Mouse (Mus musculus): ENCODE measurements around the gene Foxa1.

The Foxa1 gene

DNA sequence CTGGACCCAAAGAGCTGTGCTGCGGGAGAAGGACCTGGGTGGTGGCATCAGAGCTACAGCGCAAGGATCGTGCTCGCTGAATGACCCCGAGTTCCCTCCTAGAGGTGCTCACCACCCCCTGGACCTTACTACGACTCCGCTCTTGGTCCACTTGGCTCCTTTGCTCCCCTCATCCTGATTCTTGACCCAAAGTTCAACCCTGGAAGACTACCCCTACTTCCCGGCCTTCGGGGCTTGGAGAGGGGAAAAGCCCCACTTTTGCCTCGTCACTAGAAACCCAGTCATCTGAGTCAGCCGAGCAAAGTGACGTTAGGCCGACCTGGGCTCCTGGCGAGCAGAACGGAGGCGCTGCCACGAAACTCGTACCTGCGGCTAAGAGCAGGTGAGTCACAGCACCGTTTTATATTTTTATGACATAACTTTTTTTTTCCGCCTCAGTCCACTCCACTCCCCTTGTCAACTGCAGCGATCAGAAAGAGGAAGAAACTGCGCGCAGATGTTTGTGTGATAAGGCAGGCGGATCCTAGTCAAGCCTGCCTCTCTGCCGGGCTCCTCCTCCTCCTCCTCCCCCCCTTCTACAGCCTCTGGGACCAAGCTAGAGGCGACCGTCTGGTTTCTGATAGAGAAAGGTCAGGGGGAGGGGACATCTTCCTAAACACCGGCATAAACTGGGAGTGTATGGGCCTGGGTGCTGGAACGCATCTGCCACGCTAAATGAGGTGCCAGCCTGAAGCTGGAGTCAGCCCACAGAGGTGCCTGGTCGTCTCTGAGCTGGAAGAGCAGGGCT, at the start of gene Foxa1:
TSS of gene Foxa1 (minus strand) at position 502 of the 787 bp plus-strand sequence.
- DNase-seq (ENCODE audit: low read depth, low spot score): no peak

DNA sequence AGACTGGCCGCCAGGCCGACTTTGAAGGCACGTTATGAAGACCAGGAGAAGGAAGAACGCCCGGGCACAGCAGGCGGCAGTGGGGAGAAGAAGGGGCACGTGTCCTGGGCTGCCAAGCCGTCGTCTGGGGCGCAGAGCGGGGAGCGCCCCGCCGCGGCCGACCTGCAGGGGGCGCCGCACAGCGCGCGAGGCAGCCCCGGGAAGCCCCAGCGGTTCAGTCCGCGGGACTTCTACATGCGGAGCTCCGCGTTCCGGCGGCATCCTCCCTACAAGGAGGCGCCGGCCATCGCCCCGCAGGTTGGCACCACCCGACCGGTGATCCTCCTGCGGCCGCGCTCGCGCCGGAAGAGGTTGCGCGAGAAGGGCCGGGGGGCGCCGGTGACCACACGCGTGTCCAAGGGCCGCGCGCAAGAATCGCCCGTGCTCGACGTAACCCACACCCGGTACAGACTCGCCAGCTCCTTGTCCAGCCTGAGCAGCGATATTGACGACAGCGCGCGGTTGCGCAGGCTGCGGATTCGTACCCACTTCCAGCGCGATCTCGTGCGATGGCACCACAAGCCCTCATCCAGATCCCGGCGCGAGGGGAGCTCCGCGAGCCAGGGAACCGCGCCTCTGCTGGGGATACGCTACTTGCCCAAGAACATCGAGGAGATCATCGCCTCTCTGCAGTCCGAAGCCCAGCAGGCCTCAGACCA, 29.4 kb upstream of the Foxa1 start:
- peak; percentile 53 for DNase-seq (ENCODE audit: low read depth, low spot score)

DNA sequence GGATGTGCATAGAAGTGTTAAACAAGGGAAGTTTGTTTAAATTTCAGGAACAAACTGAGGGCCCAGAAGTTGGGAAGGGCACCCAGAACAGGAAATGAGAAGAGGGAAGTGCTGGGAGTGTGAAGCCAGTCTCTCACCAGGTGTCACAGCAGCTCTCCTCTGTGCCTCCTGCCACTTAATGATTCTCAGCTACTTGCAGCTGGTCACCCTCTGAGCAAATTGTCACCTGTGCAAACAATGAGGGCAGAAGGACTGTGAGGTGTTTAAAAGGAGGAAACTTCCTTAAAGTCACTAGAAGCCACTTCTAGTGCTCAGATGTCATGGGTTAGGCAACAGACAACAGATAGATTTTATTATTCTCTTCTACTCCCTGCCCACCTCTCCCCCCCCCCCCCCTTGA, 25.7 kb upstream of the Foxa1 start:
- DNase-seq (ENCODE audit: low read depth, low spot score): no peak

DNA sequence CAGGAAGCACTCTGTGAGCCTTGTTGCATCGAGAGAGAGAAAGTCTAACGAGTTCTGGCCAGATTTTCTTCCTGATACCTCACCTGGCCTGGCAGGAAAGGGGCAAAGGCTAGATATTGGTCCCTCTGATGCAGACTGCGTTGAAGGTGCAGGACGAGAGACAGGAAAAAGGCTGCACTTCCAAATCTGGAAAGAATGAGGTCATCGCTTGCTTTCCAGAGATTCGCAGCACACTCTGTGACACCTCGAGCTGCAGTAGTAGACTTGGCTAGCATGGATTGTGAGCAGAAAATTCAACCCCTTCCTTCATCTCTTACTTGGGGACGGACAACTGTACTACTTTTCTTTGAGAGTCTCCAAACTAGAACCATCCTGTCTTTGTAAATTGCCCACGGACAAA, 25.1 kb upstream of the Foxa1 start:
- no peak for DNase-seq (ENCODE audit: low read depth, low spot score)

DNA sequence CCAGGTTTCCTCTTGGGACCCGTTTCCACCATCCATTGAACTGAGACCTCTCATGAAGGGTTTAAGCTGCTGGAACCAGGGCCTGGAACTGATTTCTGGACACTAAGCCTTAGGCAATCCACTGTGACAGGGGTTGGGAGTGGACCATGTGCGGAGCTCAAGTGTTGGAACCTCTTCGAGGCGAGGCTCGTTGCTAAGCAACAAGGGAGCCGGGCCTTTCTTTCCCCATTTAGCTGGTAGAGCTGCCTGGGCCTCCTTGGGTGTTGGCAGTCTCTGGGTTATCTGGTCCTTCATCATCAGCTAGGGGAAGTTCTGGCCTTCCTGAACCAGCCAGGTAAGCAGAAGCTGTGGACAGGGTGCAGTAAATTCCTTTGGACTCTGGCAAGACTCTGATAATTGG, 17.2 kb upstream of the Foxa1 start, which contains the start of gene Ttc6:
TSS of gene Ttc6 (plus strand) at position 205 of the 400 bp plus-strand sequence.
- no peak for DNase-seq (ENCODE audit: low read depth, low spot score)

- DNase-seq (ENCODE audit: low read depth, low spot score): no peak
Measured at GRCm38 (mm10) chr12:57554091-57554490, 7.4 kb upstream of the Foxa1 start.

DNA sequence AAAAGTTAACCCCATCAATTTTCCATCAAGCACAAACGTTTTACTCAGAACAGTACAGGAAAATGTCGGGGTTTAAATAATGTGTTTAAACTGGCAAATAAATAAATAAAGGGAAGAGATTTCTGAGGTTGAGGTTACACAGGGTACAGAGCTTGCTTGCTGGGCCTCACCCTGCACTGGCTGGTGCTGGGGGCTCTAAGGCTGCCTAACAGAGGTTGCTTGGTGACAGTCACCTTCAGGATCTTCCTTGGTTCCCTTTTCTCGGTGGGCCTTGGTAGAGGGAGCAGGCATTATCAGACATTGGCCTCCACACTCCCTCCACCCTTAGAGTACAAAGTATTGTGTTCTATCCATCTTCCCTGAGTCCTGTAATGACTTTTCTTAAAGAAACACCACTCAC, 5.6 kb upstream of the Foxa1 start:
- DNase-seq (ENCODE audit: low read depth, low spot score): no peak

DNA sequence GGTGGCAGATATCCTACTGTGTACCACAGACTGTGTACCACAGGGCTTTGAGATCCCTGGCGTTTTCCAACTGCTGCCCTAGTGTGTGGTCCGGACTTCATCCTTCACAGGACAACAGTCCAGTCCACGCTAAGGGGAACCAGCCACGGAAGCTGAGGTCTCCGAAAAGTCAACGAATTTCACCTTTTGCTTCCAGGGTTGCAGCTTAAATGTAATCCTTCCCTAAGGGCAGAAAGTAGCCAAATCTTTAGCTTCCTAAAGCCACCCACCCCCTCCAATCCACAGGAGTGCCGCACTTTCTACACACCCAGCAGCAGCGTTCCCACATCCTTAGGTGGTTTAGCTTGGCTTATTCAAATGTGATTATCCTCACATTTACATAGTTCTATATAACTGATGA, 4.2 kb upstream of the Foxa1 start:
- DNase-seq (ENCODE audit: low read depth, low spot score): no peak

GRCm38 (mm10) chr12:57550181-57550808, 3.6 kb upstream of the Foxa1 start:
- no peak for DNase-seq (ENCODE audit: low read depth, low spot score)

DNA sequence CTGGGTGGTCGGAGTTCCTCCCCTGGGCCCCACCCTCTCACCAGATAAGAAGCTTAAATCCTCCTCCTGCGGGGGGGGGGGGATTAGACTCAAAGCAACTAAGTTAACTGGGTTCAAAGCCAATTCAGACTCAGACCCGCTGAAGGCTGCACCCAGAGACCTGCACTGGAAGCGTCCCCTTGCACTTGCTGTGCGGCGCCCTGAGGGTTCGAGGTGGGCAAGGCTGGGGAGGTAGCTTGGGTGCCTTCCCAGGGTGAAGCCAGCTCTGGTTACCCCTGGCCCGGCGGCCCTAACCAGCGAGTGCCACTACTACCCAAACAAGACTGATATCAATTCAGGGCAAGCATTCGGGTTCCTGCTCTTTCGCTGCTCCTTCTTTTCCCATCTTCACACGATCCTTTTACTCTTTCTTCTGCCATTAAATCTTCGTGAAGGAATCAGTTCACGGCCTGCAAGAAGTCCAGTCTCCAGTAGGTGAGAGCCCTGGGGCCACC, 3.0 kb upstream of the Foxa1 start:
- DNase-seq (ENCODE audit: low read depth, low spot score): no peak

GRCm38 (mm10) chr12:57548981-57549666, 2.4 kb upstream of the Foxa1 start:
- DNase-seq (ENCODE audit: low read depth, low spot score): no peak

DNA sequence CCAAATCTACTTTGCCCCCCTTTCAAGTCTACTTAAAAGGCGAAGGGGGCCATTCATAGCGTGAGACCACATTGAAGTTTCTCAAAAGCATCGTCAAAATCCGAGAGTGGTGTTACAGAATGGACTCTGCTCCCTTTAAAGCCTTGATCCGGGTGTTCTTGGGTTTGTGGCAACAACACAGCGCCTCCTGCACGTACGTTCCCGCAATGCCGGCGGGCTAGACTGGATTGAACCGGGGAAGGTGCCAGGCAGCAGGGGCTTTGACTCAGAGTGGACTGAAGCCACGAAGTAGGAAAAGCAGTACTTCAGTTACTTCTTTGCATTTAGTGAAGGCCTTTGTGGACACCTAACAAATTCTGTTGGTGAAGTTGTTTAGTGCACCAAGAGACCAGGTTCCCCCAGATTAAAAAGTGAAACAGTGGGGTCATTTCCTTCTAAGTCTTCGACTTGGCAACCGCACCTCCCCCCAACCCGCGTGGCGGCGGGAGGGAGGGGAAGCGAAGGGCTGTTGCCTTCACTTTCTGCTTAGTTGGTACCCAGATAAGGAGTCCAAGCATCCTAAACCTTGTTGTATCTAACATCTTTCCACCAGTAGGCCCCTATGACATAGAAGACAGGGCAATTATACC, 1.8 kb upstream of the Foxa1 start:
- no peak for DNase-seq (ENCODE audit: low read depth, low spot score)

DNA sequence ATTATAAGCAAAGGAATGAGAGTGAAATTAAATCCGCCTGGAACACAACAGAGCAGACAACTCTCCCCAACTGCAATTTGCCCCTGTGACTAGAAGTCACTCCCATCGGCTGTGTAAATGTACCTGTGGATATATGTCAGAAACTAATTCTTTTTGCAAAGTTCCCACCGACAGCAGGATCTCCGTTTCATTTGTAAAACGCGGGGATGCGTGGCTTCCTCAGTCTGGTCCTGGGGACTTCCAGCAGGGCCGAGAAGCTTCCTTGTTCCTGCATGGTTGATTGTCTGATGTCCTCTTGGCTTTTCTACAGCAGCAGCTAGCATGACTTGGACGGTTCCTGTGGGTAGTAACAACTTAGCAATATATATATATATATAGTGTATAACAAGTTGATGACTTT, 1.2 kb upstream of the Foxa1 start:
- no peak for DNase-seq (ENCODE audit: low read depth, low spot score)

GRCm38 (mm10) chr12:57545371-57546241, 1.1 kb downstream of the Foxa1 start:
- no peak for DNase-seq (ENCODE audit: low read depth, low spot score)

GRCm38 (mm10) chr12:57544641-57545370, 1.9 kb downstream of the Foxa1 start:
- peak; percentile 78 for DNase-seq (ENCODE audit: low read depth, low spot score)

GRCm38 (mm10) chr12:57543627-57543991, 3.1 kb downstream of the Foxa1 start:
- DNase-seq (ENCODE audit: low read depth, low spot score): no peak

- DNase-seq (ENCODE audit: low read depth, low spot score): no peak
Measured at GRCm38 (mm10) chr12:57542746-57543626, 3.7 kb downstream of the Foxa1 start.

GRCm38 (mm10) chr12:57541931-57542745, 4.6 kb downstream of the Foxa1 start:
- DNase-seq (ENCODE audit: low read depth, low spot score): no peak

Data from forelimb bud, embryonic 11.5 days (tissue).